Mouse (Mus musculus): ENCODE results near the gene Rpl19. TPM values are rescaled to one million over a fixed set of nuclear protein-coding genes. Genes with fewer than 3 reads are reported as not detected.

The Rpl19 gene
- 1,012 and 1,033 TPM in 2 replicates for polyA plus RNA-seq (2012; rRNA removed)

- H3K4me3 ChIP-seq (ENCODE audit: control insufficient read depth, insufficient read depth, low read length), result peak within 1 kb of the TSS; percentile 96
- 0 out of 2 replicates have a peak within 1 kb of the TSS, but pooled peaks have one; percentile 13 for H3K27ac ChIP-seq (ENCODE audit: control insufficient read depth, insufficient read depth, low read length)
- DNase-seq, result peak; percentile 87
- H3K4me1 ChIP-seq (replicated peaks; ENCODE audit: control insufficient read depth, insufficient read depth, low read length), result peaks cover 16% of the 10 kb centered on the region
- peaks cover 30% of the 10 kb centered on the region for H3K36me3 ChIP-seq (ENCODE audit: control insufficient read depth, insufficient read depth, low read length)
- H3K27me3 ChIP-seq (ENCODE audit: control insufficient read depth, insufficient read depth, low read length), result no peaks in the 10 kb centered on the region
- under 1% methylated on average over 69 of the region's 69 CpGs for WGBS
- TF ChIP-seq CTCF (IDR thresholded peaks at IDR 0.05; ENCODE audit: borderline replicate concordance, control insufficient read depth, extremely low read depth, insufficient read depth, low read length, poor library complexity), result no peak
- peak; percentile 95 for TF ChIP-seq POLR2A (IDR thresholded peaks at IDR 0.05; ENCODE audit: control insufficient read depth, extremely low read depth, insufficient read depth, low read length, poor library complexity)
Measured at GRCm38 (mm10) chr11:98026570-98027296, at the start of gene Rpl19. Rpl19 (plus strand) TSS chr11:98026710.

GRCm38 (mm10) chr11:97977797-97978196, 48.7 kb upstream of the Rpl19 start:
- H3K36me3 ChIP-seq (ENCODE audit: control insufficient read depth, insufficient read depth, low read length), result peaks cover 16% of the 10 kb centered on the region
- peaks cover 60% of the 10 kb centered on the region for H3K4me1 ChIP-seq (replicated peaks; ENCODE audit: control insufficient read depth, insufficient read depth, low read length)
- WGBS, result 13% methylated on average over 5 of the region's 5 CpGs
- no peaks in the 10 kb centered on the region for H3K27me3 ChIP-seq (ENCODE audit: control insufficient read depth, insufficient read depth, low read length)
- H3K4me3 ChIP-seq (ENCODE audit: control insufficient read depth, insufficient read depth, low read length), result peak overlapping the region; percentile 16; the same call in 1 of the 2 replicates
- peak overlapping the region; percentile 94 for H3K27ac ChIP-seq (ENCODE audit: control insufficient read depth, insufficient read depth, low read length)
- peak; percentile 77 for DNase-seq
- TF ChIP-seq CTCF (IDR thresholded peaks at IDR 0.05; ENCODE audit: borderline replicate concordance, control insufficient read depth, extremely low read depth, insufficient read depth, low read length, poor library complexity) (no peak), POLR2A (IDR thresholded peaks at IDR 0.05; ENCODE audit: control insufficient read depth, extremely low read depth, insufficient read depth, low read length, poor library complexity) (peak; percentile 15; the same call in 1 of the 2 replicates)

GRCm38 (mm10) chr11:97978392-97978791, 48.1 kb upstream of the Rpl19 start:
- TF ChIP-seq POLR2A (IDR thresholded peaks at IDR 0.05; ENCODE audit: control insufficient read depth, extremely low read depth, insufficient read depth, low read length, poor library complexity) (no peak), CTCF (IDR thresholded peaks at IDR 0.05; ENCODE audit: borderline replicate concordance, control insufficient read depth, extremely low read depth, insufficient read depth, low read length, poor library complexity) (no peak)
- Histone ChIP-seq H3K36me3 (ENCODE audit: control insufficient read depth, insufficient read depth, low read length) (0 out of 2 replicates have a peak, but pooled peaks cover 11% of the 10 kb centered on the region), H3K27ac (ENCODE audit: control insufficient read depth, insufficient read depth, low read length) (peak overlapping the region; percentile 94), H3K27me3 (ENCODE audit: control insufficient read depth, insufficient read depth, low read length) (no peaks in the 10 kb centered on the region), H3K4me1 (replicated peaks; ENCODE audit: control insufficient read depth, insufficient read depth, low read length) (peaks cover 66% of the 10 kb centered on the region), H3K4me3 (ENCODE audit: control insufficient read depth, insufficient read depth, low read length) (no peak overlapping the region)
- 91% methylated on average over 13 of the region's 13 CpGs for WGBS
- DNase-seq, result peak; percentile 25

GRCm38 (mm10) chr11:97979824-97980495, 46.5 kb upstream of the Rpl19 start:
- 93% methylated on average over 10 of the region's 10 CpGs for WGBS
- H3K27me3 ChIP-seq (ENCODE audit: control insufficient read depth, insufficient read depth, low read length), result no peaks in the 10 kb centered on the region
- DNase-seq, result no peak
- H3K4me1 ChIP-seq (replicated peaks; ENCODE audit: control insufficient read depth, insufficient read depth, low read length), result peaks cover 78% of the 10 kb centered on the region
- H3K36me3 ChIP-seq (ENCODE audit: control insufficient read depth, insufficient read depth, low read length), result 0 out of 2 replicates have a peak, but pooled peaks cover 11% of the 10 kb centered on the region
- H3K27ac ChIP-seq (ENCODE audit: control insufficient read depth, insufficient read depth, low read length), result peak overlapping the region; percentile 23; the same call in 1 of the 2 replicates
- no peak overlapping the region for H3K4me3 ChIP-seq (ENCODE audit: control insufficient read depth, insufficient read depth, low read length)
- TF ChIP-seq POLR2A (IDR thresholded peaks at IDR 0.05; ENCODE audit: control insufficient read depth, extremely low read depth, insufficient read depth, low read length, poor library complexity) (no peak), CTCF (IDR thresholded peaks at IDR 0.05; ENCODE audit: borderline replicate concordance, control insufficient read depth, extremely low read depth, insufficient read depth, low read length, poor library complexity) (no peak)

- Histone ChIP-seq H3K36me3 (ENCODE audit: control insufficient read depth, insufficient read depth, low read length) (0 out of 2 replicates have a peak, but pooled peaks cover 11% of the 10 kb centered on the region), H3K4me3 (ENCODE audit: control insufficient read depth, insufficient read depth, low read length) (no peak overlapping the region), H3K27ac (ENCODE audit: control insufficient read depth, insufficient read depth, low read length) (no peak overlapping the region), H3K27me3 (ENCODE audit: control insufficient read depth, insufficient read depth, low read length) (no peaks in the 10 kb centered on the region), H3K4me1 (replicated peaks; ENCODE audit: control insufficient read depth, insufficient read depth, low read length) (peaks cover 79% of the 10 kb centered on the region)
- TF ChIP-seq POLR2A (IDR thresholded peaks at IDR 0.05; ENCODE audit: control insufficient read depth, extremely low read depth, insufficient read depth, low read length, poor library complexity) (no peak), CTCF (IDR thresholded peaks at IDR 0.05; ENCODE audit: borderline replicate concordance, control insufficient read depth, extremely low read depth, insufficient read depth, low read length, poor library complexity) (no peak)
- WGBS, result 90% methylated on average over 9 of the region's 9 CpGs
- no peak for DNase-seq
Measured at GRCm38 (mm10) chr11:97980531-97980966, 46.0 kb upstream of the Rpl19 start.

- Histone ChIP-seq H3K27ac (ENCODE audit: control insufficient read depth, insufficient read depth, low read length) (no peak overlapping the region), H3K4me3 (ENCODE audit: control insufficient read depth, insufficient read depth, low read length) (no peak overlapping the region), H3K4me1 (replicated peaks; ENCODE audit: control insufficient read depth, insufficient read depth, low read length) (peaks cover 68% of the 10 kb centered on the region), H3K36me3 (ENCODE audit: control insufficient read depth, insufficient read depth, low read length) (no peaks in the 10 kb centered on the region), H3K27me3 (ENCODE audit: control insufficient read depth, insufficient read depth, low read length) (no peaks in the 10 kb centered on the region)
- TF ChIP-seq POLR2A (IDR thresholded peaks at IDR 0.05; ENCODE audit: control insufficient read depth, extremely low read depth, insufficient read depth, low read length, poor library complexity), result no peak
- no peak for TF ChIP-seq CTCF (IDR thresholded peaks at IDR 0.05; ENCODE audit: borderline replicate concordance, control insufficient read depth, extremely low read depth, insufficient read depth, low read length, poor library complexity)
- 95% methylated on average over 9 of the region's 9 CpGs for WGBS
- no peak for DNase-seq
Measured at GRCm38 (mm10) chr11:97982721-97983120, 43.8 kb upstream of the Rpl19 start.

Measured in thymus, adult 2 months (tissue).